Mouse (Mus musculus) layer of hippocampus, adult 2 months (tissue): Measurements from ENCODE around the gene Nrp1. TPM values are rescaled to one million over a fixed set of nuclear protein-coding genes. Genes with fewer than 3 reads are reported as not detected.

Experiments used
- DNase-seq, 2 experiments: peaks; one replicate each; pipeline ENCODE4 v3.0.0; 2022; ENCODE audit warnings: low spot score in 2 of 2
- H3K27ac ChIP-seq: fragments of 200-600 bp; 2 replicates; pipeline ENCODE4 v1.8.1; 2022
- H3K4me3 ChIP-seq: fragments of 200-600 bp; 2 replicates; pipeline ENCODE4 v1.8.1; 2022; ENCODE audit warnings: mild to moderate bottlenecking
- CTCF ChIP-seq: fragments of 200-600 bp; conservative IDR thresholded peaks from 2 replicates; pipeline ENCODE4 v1.8.1; 2022; ENCODE audit warnings: antibody characterized with exemption, mild to moderate bottlenecking, moderate library complexity
- total RNA-seq, 2 experiments: library from RNA; stranded (reverse); gene quantifications; 2 replicates each; pipeline ENCODE4 v1.2.3; 2021

Nrp1 gene
- total RNA-seq, 2 experiments from 2014 or later = 98.8 to 106 TPM

DNA sequence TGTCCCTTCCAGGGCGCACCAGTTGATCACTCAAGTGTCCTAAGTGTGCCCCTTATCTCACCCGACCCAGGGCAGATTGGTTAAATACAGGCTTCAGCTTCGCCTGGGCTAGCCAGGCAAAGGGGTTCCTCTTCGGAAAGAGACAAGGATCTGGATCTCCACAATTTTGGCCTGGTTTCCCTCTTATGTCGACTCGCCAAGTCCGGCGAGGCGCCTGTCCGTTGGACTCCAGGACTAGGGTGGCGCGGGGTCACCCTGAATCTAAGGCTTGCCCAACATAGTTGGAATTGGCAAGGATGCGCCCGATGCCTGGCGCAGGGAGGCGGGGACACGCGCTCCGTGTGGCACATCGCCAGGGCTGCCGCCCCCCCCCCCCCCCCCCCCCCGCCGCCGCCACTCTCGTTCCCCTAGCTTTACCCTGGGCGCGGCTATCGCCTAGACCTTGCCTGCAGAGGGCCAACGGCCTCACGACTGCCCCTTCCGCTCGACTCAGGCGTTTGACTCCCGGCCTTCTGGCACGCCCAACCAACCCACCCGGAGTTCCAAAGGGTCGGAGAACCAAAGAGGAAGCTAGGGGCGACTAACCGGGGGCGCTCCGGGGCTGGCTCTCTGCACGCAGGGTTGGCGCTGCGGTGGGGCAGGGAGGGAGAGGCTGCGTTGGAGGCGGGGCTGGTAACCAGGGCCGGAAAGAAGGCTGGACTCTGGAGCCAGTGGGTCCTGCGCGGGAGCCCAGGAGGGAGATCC is 1.4 kb upstream of the Nrp1 start:
- H3K27ac ChIP-seq = peak overlapping the region; percentile 98
- peak; percentile 47 for TF ChIP-seq CTCF

DNA sequence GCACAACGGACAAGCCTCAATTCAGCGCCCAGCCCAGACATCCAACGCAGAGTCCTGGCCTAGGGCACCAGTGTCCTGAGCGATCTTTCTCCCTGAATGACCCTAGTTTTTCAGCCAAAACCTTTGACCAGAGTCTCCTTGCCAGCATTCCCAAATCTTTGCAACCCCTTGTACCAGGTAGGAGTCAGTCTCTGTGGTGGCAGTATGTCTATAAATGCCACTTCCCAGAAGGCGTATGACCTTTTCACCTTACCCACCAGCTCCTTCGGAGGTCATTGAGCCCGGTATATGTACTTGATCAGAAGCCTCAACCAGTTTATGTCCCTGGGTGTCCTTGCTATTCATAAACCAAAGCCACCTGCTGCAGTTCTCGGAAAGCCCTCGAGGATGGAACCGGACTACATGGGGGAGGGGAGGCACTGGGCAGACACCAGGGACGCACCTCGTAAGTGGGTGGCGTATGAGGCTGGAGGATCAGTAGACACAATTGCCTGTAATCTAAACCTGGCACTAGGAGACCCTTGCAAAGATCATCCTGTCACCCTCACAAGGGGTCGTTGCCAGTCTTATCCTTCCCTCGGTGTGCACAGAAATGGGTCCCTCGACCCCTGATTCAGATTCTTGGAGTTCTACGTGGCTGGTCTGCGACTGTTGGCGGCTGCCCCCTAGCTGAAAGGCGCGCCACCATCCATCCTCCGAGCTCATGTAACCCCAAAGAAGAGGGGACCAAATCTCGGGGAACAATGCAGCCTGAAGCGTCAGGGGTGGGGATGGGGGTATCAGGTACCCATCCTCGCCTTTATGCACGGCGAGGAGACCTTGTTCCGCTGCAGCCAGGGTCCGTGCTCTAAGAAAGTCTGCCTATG is 631 bp upstream of the Nrp1 start:
- Histone ChIP-seq H3K4me3 (peak overlapping the region; percentile 88), H3K27ac (peak overlapping the region; percentile 98)
- TF ChIP-seq CTCF = peak; percentile 86
- DNase-seq = peak; percentile 65 to 75

More for the DNA sequence above, 1.4 kb upstream of the Nrp1 start:
- peak; percentile 53 to 64 for DNase-seq
- peak overlapping the region; percentile 88 for H3K4me3 ChIP-seq

DNA sequence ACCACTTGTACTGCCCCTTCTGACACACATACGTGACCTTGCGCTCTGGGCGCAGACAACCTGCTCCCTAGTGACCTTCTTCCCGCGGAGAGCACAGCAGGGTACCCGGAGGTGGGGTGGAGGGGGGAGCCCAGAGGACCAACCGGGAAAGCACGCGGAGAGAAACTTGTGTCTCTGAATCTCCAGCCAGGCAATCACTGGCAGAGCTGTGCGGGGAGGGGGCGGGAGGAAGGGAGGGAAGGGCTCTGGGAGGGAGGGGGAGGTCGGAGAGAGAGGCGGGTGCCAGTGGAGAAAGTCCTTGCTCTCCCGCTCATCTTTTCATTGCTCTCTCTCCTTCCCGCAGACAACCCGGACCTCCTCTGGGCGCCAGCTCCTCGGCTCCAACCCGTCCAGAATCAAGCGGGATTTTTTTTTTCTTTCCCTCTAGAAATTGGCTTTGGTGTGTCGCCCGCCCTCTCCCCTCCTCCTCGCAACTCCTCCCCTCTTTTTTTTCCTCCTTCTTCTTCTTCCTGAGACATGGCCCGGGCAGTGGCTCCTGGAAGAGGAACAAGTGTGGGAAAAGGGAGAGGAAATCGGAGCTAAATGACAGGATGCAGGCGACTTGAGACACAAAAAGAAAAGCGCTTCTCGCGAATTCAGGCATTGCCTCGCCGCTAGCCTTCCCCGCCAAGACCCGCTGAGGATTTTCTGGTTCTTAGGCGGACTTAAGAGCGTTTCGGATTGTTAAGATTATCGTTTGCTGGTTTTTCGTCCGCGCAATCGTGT is 534 bp downstream of the Nrp1 start:
- DNase-seq = peak; percentile 65 to 76
- H3K27ac ChIP-seq = peak overlapping the region; percentile 98
- TF ChIP-seq CTCF = no peak
- H3K4me3 ChIP-seq = peak overlapping the region; percentile 88

DNA sequence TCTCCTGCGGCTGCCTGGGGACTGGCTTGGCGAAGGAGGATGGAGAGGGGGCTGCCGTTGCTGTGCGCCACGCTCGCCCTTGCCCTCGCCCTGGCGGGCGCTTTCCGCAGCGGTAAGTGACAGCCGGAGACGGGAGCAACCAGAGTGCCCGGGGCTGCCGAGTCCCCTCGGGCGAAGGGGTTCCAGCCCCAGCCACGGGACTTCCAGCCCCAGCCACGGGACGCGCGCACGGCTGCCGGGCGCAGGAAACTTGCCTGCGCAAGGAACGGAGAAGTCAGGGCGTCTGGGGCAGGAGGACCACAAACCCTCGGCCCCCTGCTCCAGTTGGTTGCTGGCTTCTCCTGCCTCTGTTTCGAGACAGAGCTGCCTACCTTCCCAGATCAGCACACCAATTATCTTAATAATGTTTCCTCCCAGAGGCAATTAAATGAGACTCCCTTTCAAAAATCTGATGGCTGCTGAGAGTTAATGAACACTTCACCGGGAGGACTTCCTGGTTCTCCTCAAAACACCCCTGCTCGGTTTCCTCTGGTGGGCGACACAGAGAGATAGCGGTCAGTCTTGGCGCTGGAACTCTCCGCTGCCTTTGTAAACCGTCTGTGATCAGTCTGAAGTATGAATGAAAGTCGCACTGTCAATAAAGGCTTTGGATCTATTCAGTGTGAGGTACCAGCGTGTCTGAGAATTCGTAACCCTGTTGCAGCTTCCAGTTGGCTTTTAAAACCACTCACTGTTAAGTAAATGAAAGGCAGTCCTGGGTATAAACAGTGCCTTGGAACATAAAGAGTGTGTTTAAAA is 1.3 kb downstream of the Nrp1 start:
- no peak; the same call in 1 of the 2 replicates for TF ChIP-seq CTCF
- H3K4me3 ChIP-seq = peak overlapping the region; percentile 88
- peak overlapping the region; percentile 98 for H3K27ac ChIP-seq
- DNase-seq = peak in 1 of 2 experiments; percentile 25

DNA sequence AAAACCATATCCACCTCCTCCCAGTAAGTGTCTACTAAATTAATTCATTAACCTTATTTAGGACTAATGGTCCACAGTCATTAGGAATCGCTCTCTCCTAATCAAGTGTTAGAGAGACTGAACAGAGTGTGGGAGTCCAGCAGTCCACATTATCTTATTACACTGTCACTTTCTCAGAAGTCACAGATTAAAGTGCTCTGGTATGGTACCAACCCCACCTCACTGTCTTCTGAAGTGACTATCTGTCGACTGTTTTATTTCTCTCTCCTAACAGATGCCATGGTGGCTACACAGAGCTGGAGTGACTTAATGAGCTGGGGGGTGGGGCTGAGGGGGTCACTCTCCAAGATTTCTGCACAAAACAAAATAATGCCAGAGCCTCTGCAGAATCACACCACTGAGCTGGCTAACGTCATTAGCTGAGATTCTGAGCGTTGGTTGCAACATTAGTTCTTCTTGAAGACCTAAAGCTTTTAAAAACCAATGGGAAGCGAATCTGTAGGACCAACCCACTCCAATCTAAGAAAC is 3.0 kb downstream of the Nrp1 start:
- Histone ChIP-seq H3K27ac (peak overlapping the region; percentile 98), H3K4me3 (peak overlapping the region; percentile 88)
- DNase-seq = no peak
- TF ChIP-seq CTCF = no peak

DNA sequence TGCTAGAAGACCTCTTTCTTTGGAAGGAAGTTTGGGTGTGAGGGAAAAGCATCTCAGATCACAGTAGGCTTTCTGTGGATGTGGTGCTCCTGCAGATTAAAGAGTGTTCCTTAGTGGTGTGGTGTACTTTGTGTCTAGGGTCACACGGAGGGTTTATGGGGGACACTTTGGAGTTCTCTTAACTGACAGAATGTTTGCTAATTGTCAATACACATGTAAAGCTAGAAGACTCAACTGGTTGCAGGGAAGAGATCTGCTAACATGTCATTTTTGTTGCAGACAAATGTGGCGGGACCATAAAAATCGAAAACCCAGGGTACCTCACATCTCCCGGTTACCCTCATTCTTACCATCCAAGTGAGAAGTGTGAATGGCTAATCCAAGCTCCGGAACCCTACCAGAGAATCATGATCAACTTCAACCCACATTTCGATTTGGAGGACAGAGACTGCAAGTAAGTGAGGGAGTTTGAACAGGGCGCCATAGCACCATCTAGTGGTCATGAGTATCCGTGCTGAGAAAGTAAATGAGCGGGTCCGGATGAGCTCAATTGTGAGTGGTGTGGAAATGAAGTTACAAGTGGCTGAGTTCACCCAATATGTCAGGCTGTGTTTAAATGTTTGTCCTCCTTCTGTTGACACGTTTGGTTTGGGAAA is 4.7 kb downstream of the Nrp1 start:
- H3K4me3 ChIP-seq = peak overlapping the region; percentile 88
- peak overlapping the region; percentile 98 for H3K27ac ChIP-seq
- TF ChIP-seq CTCF = peak; percentile 97
- DNase-seq = peak; percentile 86 to 90

DNA sequence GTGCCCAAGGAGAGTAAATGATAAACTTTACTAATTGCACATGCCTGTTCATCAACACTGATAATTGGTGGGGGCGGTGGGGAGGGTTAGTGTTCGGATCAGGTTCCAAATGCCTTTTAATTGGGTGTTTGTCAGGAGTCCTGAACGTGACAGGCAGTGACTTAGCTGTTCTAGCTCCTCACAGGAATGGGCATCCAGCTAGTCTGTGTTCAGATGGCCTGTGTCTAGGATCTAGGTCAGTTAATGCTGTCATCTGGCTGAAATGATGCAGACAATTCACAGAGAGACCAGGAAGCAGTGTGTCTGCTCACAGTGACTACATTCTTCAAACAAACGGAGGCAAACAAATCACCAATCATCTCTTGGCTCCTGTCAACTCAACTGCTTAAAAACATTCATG is 12.1 kb downstream of the Nrp1 start:
- no peak for DNase-seq
- peak overlapping the region; percentile 16; the same call in 1 of the 2 replicates for H3K27ac ChIP-seq
- TF ChIP-seq CTCF = no peak
- H3K4me3 ChIP-seq = no peak overlapping the region

DNA sequence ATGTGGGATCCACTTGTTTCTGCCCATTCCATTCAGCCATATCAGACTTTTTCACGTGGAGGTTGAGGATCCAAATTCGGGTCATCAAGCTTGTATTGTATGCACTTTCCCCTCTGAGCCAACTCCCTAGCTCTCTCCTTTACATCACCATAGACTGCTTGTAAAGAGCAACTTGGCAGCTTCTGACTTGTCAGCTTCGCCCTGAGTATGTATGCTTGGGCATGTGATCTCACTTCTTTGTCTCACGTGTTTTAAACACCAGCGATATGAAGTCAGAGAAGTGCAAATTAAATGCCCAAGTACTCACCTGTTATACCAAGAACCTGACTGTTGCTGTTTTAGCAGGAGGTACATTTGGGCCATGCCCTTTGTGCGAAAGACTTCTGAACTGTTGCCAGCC is 12.6 kb downstream of the Nrp1 start:
- H3K4me3 ChIP-seq = no peak overlapping the region
- TF ChIP-seq CTCF = no peak
- DNase-seq = no peak
- H3K27ac ChIP-seq = no peak overlapping the region; the same call in 1 of the 2 replicates

DNA sequence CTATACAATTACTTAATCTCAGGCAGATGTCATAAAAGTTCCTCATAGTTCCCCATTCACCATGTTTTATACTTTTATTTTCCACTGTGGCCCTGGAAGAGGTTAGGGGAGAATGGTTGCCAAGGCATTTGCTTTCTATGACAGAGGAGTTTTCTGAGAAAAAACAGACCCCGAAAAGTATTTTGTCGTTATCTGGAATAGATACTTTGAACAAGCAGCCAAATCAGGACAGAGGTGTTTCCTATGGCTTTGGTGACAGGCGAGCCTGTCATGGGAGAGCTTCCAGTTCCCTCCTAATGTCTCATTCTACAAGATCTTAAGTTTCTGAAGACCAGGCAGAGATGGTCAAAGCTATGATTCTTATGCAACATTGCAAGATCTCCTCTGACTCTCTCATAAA is 13.4 kb downstream of the Nrp1 start:
- TF ChIP-seq CTCF = no peak
- no peak overlapping the region for H3K4me3 ChIP-seq
- DNase-seq = no peak
- H3K27ac ChIP-seq = peak overlapping the region; percentile 8; the same call in 1 of the 2 replicates

DNA sequence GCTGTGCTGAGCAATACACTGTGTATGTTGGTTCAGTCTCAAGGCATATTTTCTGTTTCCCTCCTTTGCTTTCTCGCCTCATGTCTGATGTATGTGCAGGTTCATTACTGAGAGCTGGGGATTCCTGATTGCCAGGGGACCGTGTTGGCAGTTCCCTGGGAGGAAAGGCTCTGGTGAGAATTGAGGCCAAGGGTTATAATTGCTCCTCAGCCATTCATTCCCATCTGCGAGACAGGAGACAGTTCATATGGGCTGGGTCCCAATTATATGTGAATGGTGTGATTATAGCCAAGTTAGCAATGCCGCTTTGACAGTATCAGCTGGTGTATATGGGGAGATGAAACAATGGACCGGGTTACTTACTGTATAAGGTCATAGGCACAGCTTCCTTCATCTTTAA is 14.3 kb downstream of the Nrp1 start:
- Histone ChIP-seq H3K27ac (peak overlapping the region; percentile 3; the same call in 1 of the 2 replicates), H3K4me3 (no peak overlapping the region)
- TF ChIP-seq CTCF = no peak
- no peak for DNase-seq

DNA sequence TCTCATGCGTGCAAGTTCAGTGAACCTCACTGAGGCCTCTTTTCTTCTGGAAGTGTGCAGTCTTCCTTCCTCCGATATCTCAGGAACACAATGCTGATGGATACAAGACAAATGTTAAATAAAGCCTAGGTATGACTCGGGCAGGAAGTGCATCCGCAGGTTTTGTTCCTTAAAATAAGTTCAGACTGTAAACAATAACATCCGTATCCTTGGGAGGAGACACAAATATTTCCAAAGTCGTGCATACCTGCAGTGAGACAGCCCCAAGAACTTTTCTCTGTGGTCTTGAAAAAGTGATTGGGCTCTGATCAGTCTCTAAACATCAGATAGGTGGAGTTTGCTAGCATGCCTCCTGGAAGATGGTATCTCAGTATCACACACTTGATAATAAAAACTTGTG is 15.0 kb downstream of the Nrp1 start:
- no peak for TF ChIP-seq CTCF
- Histone ChIP-seq H3K4me3 (no peak overlapping the region), H3K27ac (peak overlapping the region; percentile 32; the same call in 1 of the 2 replicates)
- no peak for DNase-seq
